In the genomic region with DNA sequence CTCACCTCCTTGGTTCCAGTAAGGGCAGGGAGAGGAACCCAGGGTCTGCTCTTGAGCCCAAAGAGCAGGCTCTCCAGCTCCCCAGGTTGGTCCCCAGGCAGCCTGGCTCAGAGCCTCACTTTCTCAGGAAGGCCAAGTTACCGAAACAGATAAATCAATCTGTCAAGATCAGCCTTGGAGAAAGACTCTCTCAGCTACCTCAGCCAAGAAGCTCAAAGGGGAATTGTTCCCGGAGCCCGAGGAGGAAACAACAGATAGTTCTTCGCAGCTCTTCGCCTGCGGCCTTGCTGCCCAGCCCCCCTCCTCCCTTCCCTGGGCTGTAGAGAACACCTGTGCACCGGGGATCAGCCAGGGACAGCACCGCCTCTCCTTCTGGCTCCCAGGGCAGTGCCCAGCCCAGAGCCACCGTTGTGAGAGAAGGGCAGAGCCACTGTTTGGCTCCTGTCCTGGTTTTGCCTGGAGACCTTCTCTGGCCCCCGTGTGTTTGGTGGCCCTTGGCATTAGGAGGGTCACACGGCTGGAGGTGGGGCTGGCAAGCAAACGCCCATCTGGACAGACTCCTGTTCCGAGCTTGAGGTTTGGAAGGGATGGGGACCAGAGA, we compare ENCODE assay signal across 13 mouse cellular contexts. TPM values are rescaled to one million over a fixed set of nuclear protein-coding genes. Genes with fewer than 3 reads are reported as not detected.
DNase-seq lines count a peak whose midpoint lies in the region; ATAC-seq and TF ChIP-seq lines count a peak whose summit lies in the region.
"Had no signal": no experiment of that assay in that cellular context is flagged by ENCODE, and none has a peak within 500 bp of the region (broad histone marks: within the 10 kb centered on the region; RNA-seq: fewer than 3 reads in every experiment).

No protein-coding gene starts in this region.

- intact Hi-C loops in left cerebral cortex, postnatal 25 days (cut with DNase I), result no loop called here

- H3K9ac ChIP-seq in hindbrain, embryonic 15.5 days, result no peak overlapping the region
- no peak overlapping the region for H3K9ac ChIP-seq in hindbrain, embryonic 13.5 days
- no peak overlapping the region for H3K9ac ChIP-seq in stomach, embryonic 16.5 days (ENCODE audit: low read length)
- H3K9ac ChIP-seq in stomach, postnatal 0 days (ENCODE audit: low read length), result no peak overlapping the region
- no peak overlapping the region for H3K9ac ChIP-seq in forebrain, embryonic 14.5 days (ENCODE audit: low read length)
- H3K9ac ChIP-seq: forebrain, embryonic 15.5 days; limb, embryonic 15.5 days; midbrain, embryonic 13.5 days had no signal

- peak; percentile 67; the same call in 1 of the 2 replicates for ATAC-seq in hindbrain, embryonic 15.5 days (ENCODE audit: low FRiP score, low read depth)
- no peak; the same call in 1 of the 2 replicates for ATAC-seq in hindbrain, embryonic 13.5 days (ENCODE audit: low FRiP score)
- ATAC-seq in stomach, embryonic 16.5 days (ENCODE audit: insufficient read depth, low FRiP score), result peak; percentile 34; the same call in 1 of the 2 replicates
- no peak for ATAC-seq in stomach, postnatal 0 days (ENCODE audit: low FRiP score, low TSS enrichment)
- no peak for ATAC-seq in megakaryocyte progenitor cell, adult 5-6 weeks (replicated peaks; ENCODE audit: poor library complexity)
- ATAC-seq in forebrain, embryonic 14.5 days, result no peak
- ATAC-seq: forebrain, embryonic 15.5 days; midbrain, embryonic 13.5 days had no signal

- H3K4me3 ChIP-seq in hindbrain, embryonic 15.5 days, result no peak overlapping the region
- no peak overlapping the region for H3K4me3 ChIP-seq in hindbrain, embryonic 13.5 days
- H3K4me3 ChIP-seq in stomach, embryonic 16.5 days (replicated peaks; ENCODE audit: low read length), result no peak overlapping the region
- H3K4me3 ChIP-seq in stomach, postnatal 0 days (ENCODE audit: low read depth, low read length), result no peak overlapping the region
- H3K4me3 ChIP-seq in forebrain, embryonic 14.5 days (ENCODE audit: low read depth, low read length), result no peak overlapping the region
- H3K4me3 ChIP-seq: forebrain, embryonic 15.5 days; layer of hippocampus, adult 2 months; limb, embryonic 15.5 days; midbrain, embryonic 13.5 days had no signal

- H3K27ac ChIP-seq in hindbrain, embryonic 15.5 days (replicated peaks), result no peak overlapping the region
- no peak overlapping the region for H3K27ac ChIP-seq in hindbrain, embryonic 13.5 days
- no peak overlapping the region for H3K27ac ChIP-seq in stomach, embryonic 16.5 days (ENCODE audit: low read length)
- no peak overlapping the region for H3K27ac ChIP-seq in stomach, postnatal 0 days (replicated peaks)
- no peak overlapping the region for H3K27ac ChIP-seq in forebrain, embryonic 14.5 days (ENCODE audit: low read depth, low read length)
- H3K27ac ChIP-seq: forebrain, embryonic 15.5 days; layer of hippocampus, adult 2 months; limb, embryonic 15.5 days; midbrain, embryonic 13.5 days had no signal

- no peaks in the 10 kb centered on the region for H3K27me3 ChIP-seq in hindbrain, embryonic 15.5 days
- 0 out of 2 replicates have a peak, but pooled peaks cover 5% of the 10 kb centered on the region for H3K27me3 ChIP-seq in hindbrain, embryonic 13.5 days
- no peaks in the 10 kb centered on the region for H3K27me3 ChIP-seq in stomach, embryonic 16.5 days (ENCODE audit: control insufficient read depth, insufficient read depth, low read length)
- no peaks in the 10 kb centered on the region for H3K27me3 ChIP-seq in stomach, postnatal 0 days (ENCODE audit: control insufficient read depth, insufficient read depth, low read length)
- no peaks in the 10 kb centered on the region for H3K27me3 ChIP-seq in forebrain, embryonic 14.5 days (replicated peaks; ENCODE audit: control insufficient read depth, insufficient read depth, low read length)
- H3K27me3 ChIP-seq: forebrain, embryonic 15.5 days; limb, embryonic 15.5 days had no signal

- 34% methylated on average over 13 of the region's 13 CpGs for WGBS in hindbrain, embryonic 15.5 days
- 44% methylated on average over 13 of the region's 13 CpGs for WGBS in hindbrain, embryonic 13.5 days
- 27% methylated on average over 13 of the region's 13 CpGs for WGBS in stomach, embryonic 16.5 days
- 31% methylated on average over 13 of the region's 13 CpGs for whole genome bisulfite sequencing in stomach, postnatal 0 days
- WGBS in forebrain, embryonic 14.5 days, result 53% methylated on average over 13 of the region's 13 CpGs

- TF ChIP-seq CTCF in stomach, postnatal 0 days (IDR thresholded peaks at IDR 0.05; ENCODE audit: low read depth), result no peak

- H3K9me3 ChIP-seq in hindbrain, embryonic 15.5 days, result no peaks in the 10 kb centered on the region
- H3K9me3 ChIP-seq in hindbrain, embryonic 13.5 days, result no peaks in the 10 kb centered on the region
- H3K9me3 ChIP-seq in stomach, embryonic 16.5 days (replicated peaks; ENCODE audit: control insufficient read depth, low read length), result 0 out of 2 replicates have a peak, but pooled peaks cover 4% of the 10 kb centered on the region
- H3K9me3 ChIP-seq in stomach, postnatal 0 days (ENCODE audit: control insufficient read depth, low read length), result no peaks in the 10 kb centered on the region
- H3K9me3 ChIP-seq in forebrain, embryonic 14.5 days (replicated peaks; ENCODE audit: control insufficient read depth, low read length), result no peaks in the 10 kb centered on the region
- H3K9me3 ChIP-seq: forebrain, embryonic 15.5 days; limb, embryonic 15.5 days; midbrain, embryonic 13.5 days had no signal

- H3K36me3 ChIP-seq in hindbrain, embryonic 15.5 days, result no peaks in the 10 kb centered on the region
- no peaks in the 10 kb centered on the region for H3K36me3 ChIP-seq in hindbrain, embryonic 13.5 days
- H3K36me3 ChIP-seq in stomach, embryonic 16.5 days (ENCODE audit: control insufficient read depth, insufficient read depth, low read length), result no peaks in the 10 kb centered on the region
- H3K36me3 ChIP-seq in stomach, postnatal 0 days (ENCODE audit: control insufficient read depth, insufficient read depth, low read length), result no peaks in the 10 kb centered on the region
- H3K36me3 ChIP-seq in forebrain, embryonic 14.5 days (ENCODE audit: control insufficient read depth, insufficient read depth, low read length), result no peaks in the 10 kb centered on the region
- H3K36me3 ChIP-seq: forebrain, embryonic 15.5 days; limb, embryonic 15.5 days; midbrain, embryonic 13.5 days had no signal

- DNase-seq in stomach, postnatal 0 days (ENCODE audit: low spot score), result no peak
- peak; percentile 77 to 81 for DNase-seq in cerebellum, postnatal 10 days
- DNase-seq in left cerebral cortex, postnatal 25 days (ENCODE audit: low spot score in 2 of 2), result no peak
- DNase-seq in forebrain, embryonic 14.5 days (ENCODE audit: low spot score), result no peak
- DNase-seq: heart, postnatal 10 days had no signal

- no peak overlapping the region for H3K4me2 ChIP-seq in hindbrain, embryonic 15.5 days
- H3K4me2 ChIP-seq in hindbrain, embryonic 13.5 days, result no peak overlapping the region
- no peak overlapping the region for H3K4me2 ChIP-seq in stomach, embryonic 16.5 days (ENCODE audit: low read depth, low read length)
- H3K4me2 ChIP-seq in stomach, postnatal 0 days (replicated peaks; ENCODE audit: low read depth), result no peak overlapping the region
- H3K4me2 ChIP-seq in forebrain, embryonic 14.5 days (ENCODE audit: low read length), result no peak overlapping the region
- H3K4me2 ChIP-seq: forebrain, embryonic 15.5 days; limb, embryonic 15.5 days; midbrain, embryonic 13.5 days had no signal

- TF ChIP-seq EP300 in stomach, postnatal 0 days (optimal IDR thresholded peaks at IDR 0.05), result no peak

- peaks cover 9% of the 10 kb centered on the region for H3K4me1 ChIP-seq in hindbrain, embryonic 15.5 days (replicated peaks)
- peaks cover 12% of the 10 kb centered on the region; the same call in 1 of the 2 replicates for H3K4me1 ChIP-seq in hindbrain, embryonic 13.5 days (replicated peaks)
- peaks cover 7% of the 10 kb centered on the region; the same call in 1 of the 2 replicates for H3K4me1 ChIP-seq in stomach, embryonic 16.5 days (ENCODE audit: control insufficient read depth, insufficient read depth, low read length)
- H3K4me1 ChIP-seq in stomach, postnatal 0 days (replicated peaks; ENCODE audit: control insufficient read depth, insufficient read depth), result 0 out of 2 replicates have a peak, but pooled peaks cover 4% of the 10 kb centered on the region
- H3K4me1 ChIP-seq in forebrain, embryonic 14.5 days (ENCODE audit: control insufficient read depth, insufficient read depth, low read length), result no peaks in the 10 kb centered on the region
- H3K4me1 ChIP-seq: forebrain, embryonic 15.5 days; midbrain, embryonic 13.5 days had no signal

RNA-seq across cellular contexts. Expression of a gene that starts 44.6 kb away (rescaled TPM):
- polyA plus RNA-seq in hindbrain, embryonic 15.5 days (2015; fragmentation: Nextera tagmentation; extraction: Ambion mirVana), result 2.5 TPM in 2 replicates
- polyA plus RNA-seq in hindbrain, embryonic 13.5 days (2015; fragmentation: Nextera tagmentation; extraction: Ambion mirVana), result 1.7 and 2.1 TPM in 2 replicates
- polyA plus RNA-seq in stomach, embryonic 16.5 days (2015; fragmentation: Nextera tagmentation; extraction: Ambion mirVana), result 8.5 and 9.7 TPM in 2 replicates
- 1.8 and 2.0 TPM in 2 replicates for polyA plus RNA-seq in stomach, postnatal 0 days (2015; fragmentation: Nextera tagmentation; extraction: Ambion mirVana)
- total RNA-seq in megakaryocyte progenitor cell, adult 5-6 weeks (2015), result not detected in 2 replicates
- total RNA-seq in megakaryocyte progenitor cell, adult 5-6 weeks (2017), result not detected in 2 replicates
- total RNA-seq in left cerebral cortex, postnatal 25 days (2021), result 1 to 10 TPM; 2.7 to 3.4 TPM
- polyA plus RNA-seq in forebrain, embryonic 14.5 days (2014; fragmentation: Nextera tagmentation; extraction: Ambion mirVana), result 3.3 and 4.1 TPM in 2 replicates

Comparison
In these comparisons a context has a peak if more than half of its experiments do, and no peak if none do; other contexts are left out.
1. ATAC-seq: peak in hindbrain, embryonic 15.5 days (single experiment) and stomach, embryonic 16.5 days (single experiment); none in hindbrain, embryonic 13.5 days (single experiment), stomach, postnatal 0 days (single experiment), megakaryocyte progenitor cell, adult 5-6 weeks (single experiment) and forebrain, embryonic 14.5 days (single experiment).
2. DNase-seq: peak in cerebellum, postnatal 10 days (2 of 2); none in stomach, postnatal 0 days (single experiment), left cerebral cortex, postnatal 25 days (0 of 2) and forebrain, embryonic 14.5 days (single experiment).